Mouse (Mus musculus) heart, embryonic 16.5 days (tissue): ENCODE measurements around the gene Drd3. TPM values are rescaled to one million over a fixed set of nuclear protein-coding genes. Genes with fewer than 3 reads are reported as not detected.
A peak's percentile ranks its signal among the peaks of the same experiment; 100 is the strongest.

Source experiments
- ATAC-seq: fragments of 200-750 bp; cut with Nextera tagmentation; replicated peaks from 2 replicates; pipeline ENCODE4 v1.8.0; 2017; ENCODE audit warnings: moderate number of reproducible peaks; ENCODE audit not compliant: insufficient read depth, low FRiP score; ENCODE audit errors: extremely low read depth
- H3K27ac ChIP-seq: fragments of 300-500 bp; sonication (generic); 2 replicates; pipeline ENCODE4 v1.5.1; 2014; ENCODE audit warnings: mild to moderate bottlenecking, low read length, control low read depth, moderate library complexity
- H3K27me3 ChIP-seq: fragments of 300-500 bp; sonication (generic); 2 replicates; pipeline ENCODE4 v1.6.1; 2014; ENCODE audit warnings: low read length, mixed read lengths; ENCODE audit not compliant: control insufficient read depth, insufficient read depth
- H3K36me3 ChIP-seq: fragments of 300-500 bp; sonication (generic); 2 replicates; pipeline ENCODE4 v1.6.1; 2014; ENCODE audit not compliant: control insufficient read depth, insufficient read depth
- H3K4me1 ChIP-seq: fragments of 300-500 bp; sonication (generic); 2 replicates; pipeline ENCODE4 v1.6.1; 2014; ENCODE audit warnings: low read length, mixed read lengths; ENCODE audit not compliant: control insufficient read depth, insufficient read depth
- H3K4me2 ChIP-seq: fragments of 300-500 bp; sonication (generic); 2 replicates; pipeline ENCODE4 v1.6.1; 2014; ENCODE audit warnings: low read depth, mild to moderate bottlenecking, control low read depth, low read length
- H3K4me3 ChIP-seq: fragments of 300-500 bp; sonication (generic); 2 replicates; pipeline ENCODE4 v1.5.1; 2014; ENCODE audit warnings: mild to moderate bottlenecking, control low read depth, low read length
- H3K9ac ChIP-seq: fragments of 300-500 bp; sonication (generic); 2 replicates; pipeline ENCODE4 v1.6.1; 2014; ENCODE audit warnings: low read length, control low read depth
- H3K9me3 ChIP-seq: fragments of 300-500 bp; sonication (generic); replicated peaks from 2 replicates; pipeline ENCODE4 v1.6.1; 2016; ENCODE audit warnings: low read length; ENCODE audit not compliant: control insufficient read depth
- WGBS: fragments of 180-500 bp; shearing (Covaris S2); extraction: QIAGEN DNeasy Blood & Tissue Kit; methylation state at CpG from one replicate; pipeline ENCODE4 v1.1.7; 2014; 5-methylcytosine and 5-hydroxymethylcytosine counted together
- polyA plus RNA-seq: library from polyadenylated mRNA; unstranded; fragments of >200 nt; fragmentation: Nextera tagmentation; extraction: Ambion mirVana; gene quantifications from 2 replicates; pipeline ENCODE4 v1.2.1, GENCODE M21; 2015

Gene Drd3
- polyA plus RNA-seq, 1 experiment from 2014 or later: not detected

DNA sequence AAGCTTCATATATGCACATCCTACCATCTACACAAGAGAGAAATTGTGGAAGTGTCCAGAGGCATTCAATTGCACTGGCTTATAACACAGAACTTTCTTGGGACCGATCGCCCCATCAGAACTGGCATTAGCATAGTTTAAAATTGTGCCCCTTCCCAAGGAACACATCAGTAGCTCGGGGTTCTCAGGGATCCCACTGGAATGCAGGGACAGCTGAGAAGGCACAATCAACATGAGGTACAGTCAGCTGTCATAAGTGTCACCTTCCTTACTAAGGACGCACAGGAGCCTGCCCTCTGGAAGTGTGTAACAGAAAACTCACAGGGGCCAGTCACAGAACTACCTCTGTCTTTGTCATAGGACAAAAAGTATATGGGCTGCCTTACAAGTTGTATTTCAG lies 19.7 kb downstream of the Drd3 start:
- Histone ChIP-seq H3K4me3 (no peak overlapping the region), H3K27ac (peak overlapping the region; percentile 88), H3K4me1 (peaks cover 11% of the 10 kb centered on the region), H3K27me3 (no peaks in the 10 kb centered on the region), H3K36me3 (no peaks in the 10 kb centered on the region), H3K9me3 (peaks cover 4% of the 10 kb centered on the region; the same call in 1 of the 2 replicates), H3K4me2 (no peak overlapping the region), H3K9ac (no peak overlapping the region)
- no peak for ATAC-seq
- 69% methylated on average over 4 of the region's 4 CpGs for WGBS

DNA sequence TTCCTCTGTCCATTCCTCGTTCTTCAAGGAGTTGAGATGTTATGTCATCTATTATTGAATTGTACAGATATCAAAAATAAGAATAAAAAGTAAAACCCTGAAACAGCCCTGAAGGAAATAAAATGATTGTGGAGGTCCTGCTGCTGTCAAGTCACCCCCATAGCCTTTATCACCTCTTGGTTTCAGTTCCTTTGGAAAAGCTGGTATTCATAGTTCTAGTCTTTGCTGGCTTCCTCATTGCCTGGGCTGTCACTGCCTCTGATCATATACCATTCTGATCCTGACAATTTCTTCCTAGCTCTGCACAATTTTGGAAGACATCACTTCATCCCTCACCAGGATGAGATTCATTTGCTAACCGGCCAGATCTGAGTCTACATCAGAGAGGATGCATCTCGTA lies 23.1 kb downstream of the Drd3 start:
- H3K9me3 ChIP-seq: no peaks in the 10 kb centered on the region
- H3K4me2 ChIP-seq: no peak overlapping the region
- no peaks in the 10 kb centered on the region for H3K36me3 ChIP-seq
- ATAC-seq: no peak
- no peak overlapping the region for H3K4me3 ChIP-seq
- no peak overlapping the region for H3K9ac ChIP-seq
- 81% methylated on average over 3 of the region's 3 CpGs for WGBS
- H3K27ac ChIP-seq: no peak overlapping the region
- H3K4me1 ChIP-seq: peaks cover 9% of the 10 kb centered on the region
- H3K27me3 ChIP-seq: no peaks in the 10 kb centered on the region

DNA sequence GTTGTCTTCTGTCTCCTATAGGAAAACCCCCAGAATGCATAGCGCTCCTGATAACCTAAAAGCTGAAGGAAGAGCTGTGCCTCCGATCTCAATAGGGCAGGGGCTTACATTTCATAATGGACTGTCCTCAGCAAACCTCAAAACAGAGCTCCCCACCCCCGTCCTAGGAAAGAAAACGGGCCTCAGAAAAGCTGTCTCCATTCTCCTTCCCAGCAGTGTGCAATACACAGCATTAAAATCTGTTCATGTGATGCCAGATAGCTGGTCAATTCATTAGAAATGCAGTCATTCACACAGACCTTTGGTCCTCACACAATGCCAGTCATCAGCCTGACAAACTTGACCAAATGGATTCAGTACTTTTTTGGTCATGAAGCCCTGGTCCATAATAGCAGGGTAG lies 45.7 kb downstream of the Drd3 start:
- Histone ChIP-seq H3K4me1 (peaks cover 17% of the 10 kb centered on the region), H3K36me3 (no peaks in the 10 kb centered on the region), H3K9ac (no peak overlapping the region), H3K9me3 (no peaks in the 10 kb centered on the region), H3K4me2 (no peak overlapping the region), H3K4me3 (no peak overlapping the region), H3K27me3 (no peaks in the 10 kb centered on the region), H3K27ac (no peak overlapping the region)
- WGBS: 63% methylated on average over 4 of the region's 4 CpGs
- no peak for ATAC-seq

DNA sequence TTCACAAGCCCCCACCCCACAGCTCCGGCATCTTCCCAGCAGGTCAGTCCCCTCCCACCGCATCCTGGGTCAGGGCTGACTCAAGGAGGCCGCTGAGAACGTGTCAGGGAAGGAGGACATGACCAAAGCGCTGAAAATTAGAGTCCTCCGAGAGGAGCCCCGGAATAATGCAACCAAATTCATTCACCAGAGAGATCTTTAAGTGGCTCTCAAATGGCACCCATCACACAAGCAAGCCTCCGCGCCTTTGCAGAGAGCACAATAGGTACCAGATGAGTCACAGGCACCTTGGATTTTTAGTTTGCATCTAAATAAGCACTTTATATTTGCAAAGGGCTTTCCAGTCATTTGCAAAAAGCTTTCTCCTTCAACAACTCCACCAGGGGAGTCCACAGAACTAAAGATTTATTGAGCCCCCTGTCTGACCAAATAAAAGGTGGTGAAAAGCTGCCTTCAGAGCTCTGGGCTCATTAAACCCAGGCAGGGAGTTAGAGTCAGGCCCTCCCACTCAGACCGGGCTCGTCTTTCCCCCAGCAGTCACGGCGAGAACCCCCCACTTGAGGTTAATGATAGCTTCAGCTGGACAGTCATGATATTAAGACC lies 46.4 kb downstream of the Drd3 start:
- H3K9me3 ChIP-seq: no peaks in the 10 kb centered on the region
- WGBS: 35% methylated on average over 13 of the region's 13 CpGs
- peaks cover 18% of the 10 kb centered on the region for H3K4me1 ChIP-seq
- H3K36me3 ChIP-seq: no peaks in the 10 kb centered on the region
- H3K9ac ChIP-seq: no peak overlapping the region
- no peak for ATAC-seq
- H3K4me2 ChIP-seq: no peak overlapping the region
- H3K4me3 ChIP-seq: no peak overlapping the region
- no peaks in the 10 kb centered on the region for H3K27me3 ChIP-seq
- no peak overlapping the region for H3K27ac ChIP-seq

DNA sequence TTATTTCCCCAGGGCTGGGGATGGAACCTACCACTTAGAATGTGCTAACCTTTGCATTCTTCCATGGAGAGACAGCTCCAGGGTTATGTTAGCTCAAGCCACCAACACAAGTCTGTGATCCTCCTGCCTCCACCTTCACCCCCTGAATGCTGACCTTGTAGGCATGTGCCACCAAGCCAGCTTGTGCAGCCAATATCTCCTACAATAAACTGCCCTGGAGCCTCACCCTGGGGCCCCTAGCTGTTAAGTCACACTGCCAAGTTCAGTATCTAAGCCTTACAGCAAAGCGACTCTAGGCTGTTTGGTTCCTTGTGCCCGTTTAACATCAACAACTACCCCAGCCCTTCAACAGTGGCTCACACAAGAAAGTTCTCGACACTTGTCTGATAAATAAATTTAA lies 47.3 kb downstream of the Drd3 start:
- H3K9me3 ChIP-seq: no peaks in the 10 kb centered on the region
- H3K4me2 ChIP-seq: no peak overlapping the region
- no peak overlapping the region for H3K4me3 ChIP-seq
- ATAC-seq: no peak
- peaks cover 18% of the 10 kb centered on the region for H3K4me1 ChIP-seq
- peak overlapping the region; percentile 60 for H3K27ac ChIP-seq
- H3K36me3 ChIP-seq: no peaks in the 10 kb centered on the region
- no peaks in the 10 kb centered on the region for H3K27me3 ChIP-seq
- WGBS: 40% methylated on average over 3 of the region's 3 CpGs
- no peak overlapping the region for H3K9ac ChIP-seq

DNA sequence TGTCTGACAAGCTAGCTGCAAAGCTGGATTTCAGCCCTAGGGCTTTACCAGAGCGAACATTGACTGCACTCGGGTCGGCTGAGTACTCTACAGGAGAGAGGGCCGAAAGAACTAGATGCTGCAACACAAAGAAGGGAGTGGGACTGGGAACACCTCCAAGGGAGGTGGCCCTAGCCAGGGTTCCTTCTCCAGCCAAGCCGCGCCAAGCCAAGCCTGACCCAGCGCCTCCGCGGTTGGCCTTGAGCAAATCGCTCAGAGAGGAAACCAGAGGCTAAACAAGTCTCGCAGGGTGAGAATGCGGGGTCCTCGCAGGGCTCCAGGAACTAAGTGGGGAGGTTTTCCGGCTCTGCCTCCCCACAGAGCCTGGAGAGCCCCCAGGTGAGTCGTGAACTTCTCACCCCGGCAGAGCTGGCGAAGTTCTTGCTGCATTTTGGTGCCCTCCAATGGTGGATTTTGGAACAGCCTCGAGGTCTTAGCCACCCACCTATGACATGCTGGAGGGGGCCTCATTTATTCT lies 48.0 kb downstream of the Drd3 start:
- Histone ChIP-seq H3K27ac (peak overlapping the region; percentile 64), H3K36me3 (no peaks in the 10 kb centered on the region), H3K4me2 (peak overlapping the region; percentile 64), H3K9ac (peak overlapping the region; percentile 61), H3K4me3 (peak overlapping the region; percentile 43), H3K4me1 (peaks cover 18% of the 10 kb centered on the region), H3K27me3 (no peaks in the 10 kb centered on the region), H3K9me3 (no peaks in the 10 kb centered on the region)
- 2% methylated on average over 18 of the region's 18 CpGs for WGBS
- ATAC-seq: peak; percentile 85

DNA sequence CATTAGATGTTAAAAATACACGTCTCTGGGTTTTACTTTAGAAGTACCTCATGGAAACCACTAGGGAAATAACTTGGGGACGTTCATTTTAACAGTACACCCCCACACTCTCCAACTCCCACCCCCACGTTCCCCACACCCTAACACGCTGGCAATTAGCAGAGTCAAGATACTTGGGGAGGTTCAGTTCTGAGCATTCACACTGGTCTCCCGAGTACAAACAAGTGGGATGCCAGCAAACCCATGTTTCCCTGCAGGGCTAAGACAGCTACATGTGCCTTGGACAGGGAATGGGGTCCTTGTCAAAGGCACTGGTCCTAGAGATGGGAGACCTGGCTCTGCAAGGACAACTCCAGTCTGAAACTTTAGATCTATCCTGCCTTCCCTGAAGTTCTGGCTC lies 48.6 kb downstream of the Drd3 start:
- Histone ChIP-seq H3K36me3 (no peaks in the 10 kb centered on the region), H3K27ac (no peak overlapping the region)
- no peak for ATAC-seq

DNA sequence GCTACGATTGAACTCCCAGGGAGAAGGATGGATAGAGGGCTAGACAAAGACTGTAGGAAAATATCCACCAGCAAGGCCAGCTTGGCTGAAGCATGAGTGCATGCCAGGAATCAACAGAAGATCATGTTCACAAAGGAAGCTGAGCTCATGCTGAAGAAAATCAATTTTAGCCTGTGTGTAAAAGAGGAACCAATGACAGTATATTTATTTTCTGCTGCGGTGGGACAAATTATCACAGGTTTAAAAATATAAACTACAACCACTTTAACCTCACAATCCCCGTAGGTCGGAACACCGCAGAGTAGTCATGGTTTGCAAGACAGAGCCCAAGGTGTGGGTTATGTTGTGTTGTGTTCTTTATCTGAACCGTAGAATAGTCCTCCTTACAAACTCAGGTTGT lies 50.5 kb downstream of the Drd3 start:
- H3K4me3 ChIP-seq: no peak overlapping the region
- no peak for ATAC-seq
- H3K4me2 ChIP-seq: peak overlapping the region; percentile 32; the same call in 1 of the 2 replicates
- no peaks in the 10 kb centered on the region for H3K9me3 ChIP-seq
- H3K4me1 ChIP-seq: peaks cover 18% of the 10 kb centered on the region
- H3K36me3 ChIP-seq: no peaks in the 10 kb centered on the region
- no peak overlapping the region for H3K9ac ChIP-seq
- WGBS: 80% methylated on average over 6 of the region's 6 CpGs
- H3K27me3 ChIP-seq: no peaks in the 10 kb centered on the region
- peak overlapping the region; percentile 35; the same call in 1 of the 2 replicates for H3K27ac ChIP-seq

More for the DNA sequence above, 48.6 kb downstream of the Drd3 start:
- 41% methylated on average over 5 of the region's 5 CpGs for WGBS
- Histone ChIP-seq H3K4me2 (no peak overlapping the region), H3K4me1 (peaks cover 18% of the 10 kb centered on the region), H3K27me3 (no peaks in the 10 kb centered on the region), H3K4me3 (no peak overlapping the region), H3K9ac (no peak overlapping the region), H3K9me3 (no peaks in the 10 kb centered on the region)

DNA sequence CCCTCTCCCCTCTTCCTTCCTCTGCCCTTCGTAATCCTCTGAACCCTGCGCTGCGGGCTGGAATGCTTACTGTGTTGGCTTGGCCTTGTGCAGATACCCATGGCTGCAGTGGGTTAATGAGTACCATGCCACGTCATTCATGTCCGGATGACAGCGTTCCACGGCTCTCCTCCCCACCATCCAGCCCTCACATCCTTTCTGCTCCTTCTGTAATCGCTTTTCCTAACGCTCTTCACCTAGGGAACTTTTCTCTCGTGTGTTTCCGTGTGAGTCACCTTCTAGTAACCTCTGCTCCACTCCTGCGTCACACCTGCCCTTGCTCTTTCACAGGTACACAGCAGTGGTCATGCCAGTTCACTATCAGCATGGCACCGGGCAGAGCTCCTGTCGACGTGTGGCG lies 53.2 kb downstream of the Drd3 start:
- H3K4me3 ChIP-seq: no peak overlapping the region
- no peak overlapping the region for H3K9ac ChIP-seq
- ATAC-seq: no peak
- WGBS: 65% methylated on average over 16 of the region's 16 CpGs
- H3K36me3 ChIP-seq: no peaks in the 10 kb centered on the region
- H3K9me3 ChIP-seq: no peaks in the 10 kb centered on the region
- H3K27ac ChIP-seq: no peak overlapping the region
- peaks cover 11% of the 10 kb centered on the region for H3K4me1 ChIP-seq
- H3K4me2 ChIP-seq: no peak overlapping the region
- no peaks in the 10 kb centered on the region for H3K27me3 ChIP-seq
